Mouse (Mus musculus) intestine, embryonic 14.5 days (tissue): ENCODE data around the gene Cfap45. TPM values are rescaled to one million over a fixed set of nuclear protein-coding genes. Genes with fewer than 3 reads are reported as not detected.

ENCODE experiments used
- ATAC-seq: fragments of 200-750 bp; cut with Nextera tagmentation; replicated peaks from 2 replicates; pipeline ENCODE4 v1.8.0; 2017; ENCODE audit warnings: low read depth, moderate number of reproducible peaks, moderate TSS enrichment, moderate library complexity; ENCODE audit not compliant: low FRiP score, low TSS enrichment
- DNase-seq: peaks from one replicate; pipeline ENCODE4 v3.0.0-alpha.2; 2018; ENCODE audit warnings: low spot score
- H3K27ac ChIP-seq: fragments of 300-500 bp; sonication (generic); 2 replicates; pipeline ENCODE4 v1.5.1; 2014; ENCODE audit warnings: low read depth, mild to moderate bottlenecking, control low read depth
- H3K27me3 ChIP-seq: fragments of 300-500 bp; sonication (generic); replicated peaks from 2 replicates; pipeline ENCODE4 v1.6.1; 2014; ENCODE audit warnings: low read length, control low read depth; ENCODE audit not compliant: control insufficient read depth, insufficient read depth
- H3K36me3 ChIP-seq: fragments of 300-500 bp; sonication (generic); 2 replicates; pipeline ENCODE4 v1.6.1; 2014; ENCODE audit warnings: low read length, control low read depth; ENCODE audit not compliant: control insufficient read depth, insufficient read depth
- H3K4me1 ChIP-seq: fragments of 300-500 bp; sonication (generic); replicated peaks from 2 replicates; pipeline ENCODE4 v1.6.1; 2014; ENCODE audit warnings: low read length, control low read depth, mixed read lengths; ENCODE audit not compliant: control insufficient read depth, insufficient read depth
- H3K4me2 ChIP-seq: fragments of 300-500 bp; sonication (generic); 2 replicates; pipeline ENCODE4 v1.6.1; 2014; ENCODE audit warnings: low read length
- H3K4me3 ChIP-seq: fragments of 300-500 bp; sonication (generic); 2 replicates; pipeline ENCODE4 v1.5.1; 2014; ENCODE audit warnings: low read depth, low read length, control low read depth, mixed read lengths
- H3K9ac ChIP-seq: fragments of 300-500 bp; sonication (generic); 2 replicates; pipeline ENCODE4 v1.6.1; 2014; ENCODE audit warnings: mild to moderate bottlenecking, low read length
- H3K9me3 ChIP-seq: fragments of 300-500 bp; sonication (generic); 2 replicates; pipeline ENCODE4 v1.6.1; 2016; ENCODE audit warnings: low read length, control low read depth; ENCODE audit not compliant: control insufficient read depth
- WGBS: fragments of 180-500 bp; shearing (Covaris S2); extraction: QIAGEN DNeasy Blood & Tissue Kit; methylation state at CpG from one replicate; pipeline ENCODE4 v1.1.7; 2014; 5-methylcytosine and 5-hydroxymethylcytosine counted together
- polyA plus RNA-seq: library from polyadenylated mRNA; unstranded; fragments of >200 nt; fragmentation: Nextera tagmentation; extraction: Ambion mirVana; gene quantifications from 2 replicates; pipeline ENCODE4 v1.2.1, GENCODE M21; 2014

Cfap45 gene
- polyA plus RNA-seq, 1 experiment from 2014 or later = 1.9 TPM

GRCm38 (mm10) chr1:172519644-172520043 is 957 bp upstream of the Cfap45 start:
- Histone ChIP-seq H3K4me2 (no peak overlapping the region), H3K27me3 (no peaks in the 10 kb centered on the region), H3K9ac (no peak overlapping the region), H3K4me1 (no peaks in the 10 kb centered on the region; the same call in 1 of the 2 replicates), H3K36me3 (no peaks in the 10 kb centered on the region), H3K9me3 (0 out of 2 replicates have a peak, but pooled peaks cover 4% of the 10 kb centered on the region), H3K4me3 (no peak overlapping the region), H3K27ac (no peak overlapping the region)
- no peak for ATAC-seq
- DNase-seq = no peak
- 56% methylated on average over 6 of the region's 6 CpGs for WGBS

DNA sequence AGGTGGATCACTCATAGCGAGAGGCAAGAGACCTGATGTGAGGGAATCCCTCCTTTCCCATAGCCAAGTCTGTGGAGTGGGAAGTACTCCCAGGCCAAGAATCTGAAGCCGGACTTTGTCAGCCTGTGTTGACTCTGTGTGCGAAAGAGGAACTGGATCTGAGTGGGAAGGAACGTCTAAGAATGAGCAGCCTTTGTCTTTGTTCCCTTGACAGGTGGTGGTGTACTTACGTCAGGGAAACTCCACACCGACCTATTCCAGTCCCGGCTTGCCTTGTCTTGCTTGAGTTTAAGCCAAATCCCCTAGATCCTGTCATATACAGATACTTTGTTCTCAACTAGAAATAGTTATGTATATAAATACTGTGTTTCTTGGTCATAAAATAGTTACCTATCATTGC is 1.9 kb downstream of the Cfap45 start:
- no peak overlapping the region for H3K9ac ChIP-seq
- no peak overlapping the region for H3K27ac ChIP-seq
- WGBS = 67% methylated on average over 7 of the region's 7 CpGs
- H3K4me1 ChIP-seq = peaks cover 8% of the 10 kb centered on the region; the same call in 1 of the 2 replicates
- DNase-seq (no peak), ATAC-seq (no peak)
- H3K4me2 ChIP-seq = no peak overlapping the region
- H3K4me3 ChIP-seq = no peak overlapping the region
- H3K27me3 ChIP-seq = peaks cover 3% of the 10 kb centered on the region; the same call in 1 of the 2 replicates
- no peaks in the 10 kb centered on the region for H3K36me3 ChIP-seq
- H3K9me3 ChIP-seq = 0 out of 2 replicates have a peak, but pooled peaks cover under 1% of the 10 kb centered on the region

DNA sequence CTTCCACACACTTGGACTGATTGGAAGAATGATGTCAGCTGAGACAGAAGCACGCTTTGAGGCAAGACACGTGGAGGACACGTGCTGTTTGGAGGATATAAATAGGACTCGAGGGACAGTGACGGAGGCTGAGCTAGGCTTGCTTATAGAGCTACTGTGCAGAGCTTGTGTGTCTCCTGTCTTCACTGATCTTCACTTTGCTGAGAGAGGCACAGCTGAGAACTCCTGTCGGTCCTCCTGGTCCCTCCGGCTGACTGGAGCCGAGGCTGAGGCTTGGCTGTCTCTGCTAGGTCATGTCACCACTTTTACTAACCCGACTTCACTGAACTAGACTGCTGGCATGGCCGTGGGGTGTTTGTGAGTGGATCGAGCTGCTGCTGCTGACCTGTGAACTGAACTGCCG is 3.1 kb downstream of the Cfap45 start:
- Histone ChIP-seq H3K9me3 (no peaks in the 10 kb centered on the region), H3K4me2 (no peak overlapping the region), H3K9ac (no peak overlapping the region), H3K27ac (no peak overlapping the region), H3K27me3 (peaks cover 3% of the 10 kb centered on the region; the same call in 1 of the 2 replicates), H3K4me1 (peaks cover 8% of the 10 kb centered on the region; the same call in 1 of the 2 replicates), H3K4me3 (no peak overlapping the region), H3K36me3 (no peaks in the 10 kb centered on the region)
- WGBS = 63% methylated on average over 12 of the region's 12 CpGs
- DNase-seq = no peak
- ATAC-seq = no peak

DNA sequence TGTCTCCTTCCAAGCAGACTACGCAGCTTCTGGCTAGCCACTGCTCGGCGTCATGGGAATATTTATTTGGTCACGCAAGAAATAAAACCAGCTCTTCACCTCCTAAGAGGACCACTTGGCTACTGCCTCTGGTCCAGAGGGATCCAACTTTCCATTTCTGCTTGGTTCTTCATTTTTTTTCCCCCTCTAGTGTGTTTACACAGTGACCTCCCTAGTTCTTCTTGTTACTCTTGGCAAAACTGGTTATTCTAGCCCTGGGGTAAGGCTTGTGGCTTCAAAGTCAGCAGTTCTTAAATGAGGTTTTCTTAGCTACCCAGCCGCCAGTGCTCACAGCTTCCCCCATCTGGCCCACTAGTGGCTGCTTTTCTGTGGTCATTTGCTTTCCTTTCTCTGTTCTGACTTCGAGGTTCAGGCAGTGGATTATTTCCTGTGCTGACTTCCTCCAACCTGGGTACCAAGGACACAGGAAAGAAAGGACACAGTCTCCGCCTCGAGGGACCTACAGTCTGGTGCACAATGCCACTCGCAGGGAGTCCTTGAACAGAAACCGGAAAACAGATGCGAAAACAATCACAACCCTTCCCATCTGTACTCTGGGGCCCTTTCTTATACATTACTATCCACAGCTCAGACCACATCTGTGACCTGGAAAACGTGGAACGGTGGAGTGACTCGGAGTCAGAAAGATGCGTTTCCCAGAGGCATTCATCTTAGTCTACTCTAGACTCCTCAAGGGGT is 4.6 kb downstream of the Cfap45 start:
- Histone ChIP-seq H3K9ac (no peak overlapping the region), H3K27ac (peak overlapping the region; percentile 16; the same call in 1 of the 2 replicates), H3K4me2 (peak overlapping the region; percentile 13; the same call in 1 of the 2 replicates), H3K4me3 (no peak overlapping the region), H3K9me3 (no peaks in the 10 kb centered on the region), H3K36me3 (no peaks in the 10 kb centered on the region), H3K4me1 (peaks cover 8% of the 10 kb centered on the region; the same call in 1 of the 2 replicates), H3K27me3 (peaks cover 3% of the 10 kb centered on the region; the same call in 1 of the 2 replicates)
- no peak for ATAC-seq
- DNase-seq = no peak
- 47% methylated on average over 15 of the region's 15 CpGs for WGBS

DNA sequence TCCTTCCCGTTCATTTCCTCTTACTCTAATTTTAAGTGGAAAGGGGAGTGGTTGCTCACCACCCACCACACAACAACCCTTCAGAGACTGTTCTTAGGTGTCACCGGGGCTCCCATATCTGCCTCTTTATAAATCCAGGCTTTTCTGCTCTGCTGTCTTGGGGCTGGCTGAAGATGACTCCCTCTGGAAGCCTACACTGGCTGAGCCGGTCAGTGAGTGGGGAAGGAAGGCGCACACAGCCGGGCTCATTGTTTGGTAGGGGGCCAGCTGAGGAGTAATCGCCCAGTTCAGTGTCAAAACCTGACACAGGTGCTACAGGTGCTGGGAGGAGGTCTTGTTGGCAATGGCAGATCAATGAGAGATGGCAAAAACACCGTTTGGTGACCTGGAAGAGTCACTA is 5.4 kb downstream of the Cfap45 start:
- Histone ChIP-seq H3K9me3 (no peaks in the 10 kb centered on the region), H3K4me2 (no peak overlapping the region), H3K27ac (no peak overlapping the region), H3K4me1 (peaks cover 8% of the 10 kb centered on the region; the same call in 1 of the 2 replicates), H3K36me3 (no peaks in the 10 kb centered on the region), H3K27me3 (peaks cover 3% of the 10 kb centered on the region; the same call in 1 of the 2 replicates), H3K9ac (no peak overlapping the region), H3K4me3 (no peak overlapping the region)
- 68% methylated on average over 7 of the region's 7 CpGs for WGBS
- ATAC-seq (no peak), DNase-seq (no peak)

GRCm38 (mm10) chr1:172526380-172527081 is 5.9 kb downstream of the Cfap45 start:
- H3K9me3 ChIP-seq = no peaks in the 10 kb centered on the region
- H3K4me1 ChIP-seq = peaks cover 8% of the 10 kb centered on the region
- H3K4me2 ChIP-seq = no peak overlapping the region
- H3K27ac ChIP-seq = no peak overlapping the region
- WGBS = 70% methylated on average over 23 of the region's 23 CpGs
- no peaks in the 10 kb centered on the region for H3K36me3 ChIP-seq
- DNase-seq (no peak), ATAC-seq (no peak)
- H3K4me3 ChIP-seq = no peak overlapping the region
- H3K27me3 ChIP-seq = peaks cover 3% of the 10 kb centered on the region; the same call in 1 of the 2 replicates
- no peak overlapping the region for H3K9ac ChIP-seq

DNA sequence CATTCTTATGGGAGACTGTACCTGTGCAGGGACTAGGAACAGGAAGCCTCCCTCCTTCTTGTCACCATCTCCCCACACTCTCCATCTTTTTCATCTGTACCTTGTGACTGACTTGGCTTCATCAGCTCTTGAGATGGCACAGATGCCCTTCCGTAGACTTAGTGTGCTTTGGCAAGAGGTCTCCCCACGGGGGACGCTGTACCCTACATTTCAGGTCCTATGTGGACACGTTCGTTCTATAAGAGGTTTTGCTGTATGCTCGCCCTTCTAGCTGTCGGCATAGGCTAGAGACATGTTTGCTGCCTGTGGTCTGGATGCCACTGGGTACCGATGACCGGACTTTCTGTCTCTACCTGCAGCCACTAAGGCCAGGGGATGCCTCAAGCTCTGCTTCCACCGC is 6.8 kb downstream of the Cfap45 start:
- Histone ChIP-seq H3K36me3 (no peaks in the 10 kb centered on the region), H3K4me3 (no peak overlapping the region), H3K4me1 (peaks cover 8% of the 10 kb centered on the region), H3K27ac (no peak overlapping the region), H3K27me3 (peaks cover 3% of the 10 kb centered on the region; the same call in 1 of the 2 replicates), H3K9me3 (no peaks in the 10 kb centered on the region), H3K4me2 (no peak overlapping the region), H3K9ac (no peak overlapping the region)
- WGBS = 91% methylated on average over 10 of the region's 10 CpGs
- no peak for DNase-seq
- ATAC-seq = no peak

DNA sequence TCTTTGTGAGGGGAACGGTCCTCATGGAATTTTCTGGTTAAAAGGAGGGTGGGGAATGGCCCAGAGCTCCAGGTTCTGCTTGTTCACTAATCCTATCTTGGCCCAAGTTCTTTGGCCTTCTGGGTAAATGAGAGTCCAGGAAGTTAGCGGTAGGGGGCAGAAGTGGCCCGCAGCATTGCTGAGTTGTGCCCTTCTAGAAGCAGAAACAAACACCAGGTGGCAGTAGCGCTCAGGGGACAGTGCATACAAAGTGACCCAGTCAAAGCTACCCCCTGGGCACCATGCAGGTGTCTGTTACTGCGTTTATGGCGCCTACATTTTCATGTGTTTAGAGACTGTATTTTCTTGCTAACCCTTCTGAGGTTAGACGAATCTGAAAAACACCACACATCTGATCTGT is 8.1 kb downstream of the Cfap45 start:
- H3K9ac ChIP-seq = no peak overlapping the region
- H3K36me3 ChIP-seq = no peaks in the 10 kb centered on the region
- WGBS = 8% methylated on average over 7 of the region's 7 CpGs
- H3K4me3 ChIP-seq = no peak overlapping the region
- no peak overlapping the region for H3K4me2 ChIP-seq
- H3K27ac ChIP-seq = no peak overlapping the region
- H3K9me3 ChIP-seq = no peaks in the 10 kb centered on the region
- peak; percentile 63 for ATAC-seq
- peaks cover 3% of the 10 kb centered on the region; the same call in 1 of the 2 replicates for H3K27me3 ChIP-seq
- DNase-seq = peak; percentile 92
- H3K4me1 ChIP-seq = peaks cover 12% of the 10 kb centered on the region
